Mouse (Mus musculus) limb, embryonic 13.5 days (tissue): ENCODE results near the gene Itpr1. TPM values are rescaled to one million over a fixed set of nuclear protein-coding genes. Genes with fewer than 3 reads are reported as not detected.

ENCODE experiments used
- ATAC-seq: fragments of 200-750 bp; cut with Nextera tagmentation; 2 replicates; pipeline ENCODE4 v1.8.0; 2017; ENCODE audit warnings: low read depth, moderate number of reproducible peaks, moderate TSS enrichment; ENCODE audit not compliant: low FRiP score
- H3K27ac ChIP-seq: fragments of 300-500 bp; sonication (generic); 2 replicates; pipeline ENCODE4 v1.5.1; 2015; ENCODE audit warnings: inconsistent platforms, mild to moderate bottlenecking, moderate library complexity
- H3K27me3 ChIP-seq: fragments of 300-500 bp; sonication (generic); 2 replicates; pipeline ENCODE4 v1.6.1; 2015; ENCODE audit warnings: mild to moderate bottlenecking, inconsistent platforms
- H3K36me3 ChIP-seq: fragments of 300-500 bp; sonication (generic); 2 replicates; pipeline ENCODE4 v1.6.1; 2015; ENCODE audit warnings: inconsistent platforms, mild to moderate bottlenecking, moderate library complexity
- H3K4me1 ChIP-seq: fragments of 300-500 bp; sonication (generic); 2 replicates; pipeline ENCODE4 v1.6.1; 2015; ENCODE audit warnings: inconsistent platforms
- H3K4me2 ChIP-seq: fragments of 300-500 bp; sonication (generic); replicated peaks from 2 replicates; pipeline ENCODE4 v1.6.1; 2015; ENCODE audit warnings: inconsistent platforms, mild to moderate bottlenecking, moderate library complexity
- H3K4me3 ChIP-seq: fragments of 300-500 bp; sonication (generic); 2 replicates; pipeline ENCODE4 v1.5.1; 2015; ENCODE audit warnings: moderate library complexity, mild to moderate bottlenecking, inconsistent platforms
- H3K9ac ChIP-seq: fragments of 300-500 bp; sonication (generic); 2 replicates; pipeline ENCODE4 v1.6.1; 2015; ENCODE audit warnings: mild to moderate bottlenecking, inconsistent platforms
- H3K9me3 ChIP-seq: fragments of 300-500 bp; sonication (generic); 2 replicates; pipeline ENCODE4 v1.6.1; 2016; ENCODE audit warnings: inconsistent platforms
- WGBS: fragments of 180-500 bp; shearing (Covaris S2); methylation state at CpG from one replicate; pipeline ENCODE4 v1.1.7; 2015; 5-methylcytosine and 5-hydroxymethylcytosine counted together
- polyA plus RNA-seq: library from polyadenylated mRNA; unstranded; fragments of >200 nt; fragmentation: Nextera tagmentation; extraction: Ambion mirVana; gene quantifications from 2 replicates; pipeline ENCODE4 v1.2.1, GENCODE M21; 2015

Gene Itpr1
- polyA plus RNA-seq, 1 experiment from 2014 or later, result 10.8 TPM

- Histone ChIP-seq H3K4me3 (no peak overlapping the region), H3K4me1 (no peaks in the 10 kb centered on the region), H3K4me2 (no peak overlapping the region), H3K27ac (no peak overlapping the region), H3K27me3 (no peaks in the 10 kb centered on the region), H3K36me3 (no peaks in the 10 kb centered on the region), H3K9me3 (no peaks in the 10 kb centered on the region), H3K9ac (no peak overlapping the region)
- 86% methylated on average over 1 of the region's 1 CpGs for WGBS
- ATAC-seq, result no peak
Observed at GRCm38 (mm10) chr6:108316951-108317350, 104.1 kb downstream of the Itpr1 start.

GRCm38 (mm10) chr6:108321653-108322052, 108.8 kb downstream of the Itpr1 start:
- ATAC-seq, result no peak
- H3K4me1 ChIP-seq, result 0 out of 2 replicates have a peak, but pooled peaks cover under 1% of the 10 kb centered on the region
- no peaks in the 10 kb centered on the region for H3K9me3 ChIP-seq
- 66% methylated on average over 2 of the region's 2 CpGs for WGBS
- H3K9ac ChIP-seq, result no peak overlapping the region
- H3K27me3 ChIP-seq, result no peaks in the 10 kb centered on the region
- H3K4me3 ChIP-seq, result no peak overlapping the region
- no peak overlapping the region for H3K27ac ChIP-seq
- H3K4me2 ChIP-seq, result no peak overlapping the region
- no peaks in the 10 kb centered on the region for H3K36me3 ChIP-seq

GRCm38 (mm10) chr6:108324464-108325025, 111.6 kb downstream of the Itpr1 start:
- Histone ChIP-seq H3K4me2 (no peak overlapping the region), H3K36me3 (no peaks in the 10 kb centered on the region), H3K27me3 (no peaks in the 10 kb centered on the region), H3K9me3 (no peaks in the 10 kb centered on the region), H3K4me3 (no peak overlapping the region), H3K4me1 (0 out of 2 replicates have a peak, but pooled peaks cover 4% of the 10 kb centered on the region), H3K27ac (no peak overlapping the region), H3K9ac (no peak overlapping the region)
- 88% methylated on average over 6 of the region's 6 CpGs for WGBS
- ATAC-seq, result no peak

- Histone ChIP-seq H3K4me2 (no peak overlapping the region), H3K4me3 (no peak overlapping the region), H3K4me1 (0 out of 2 replicates have a peak, but pooled peaks cover 4% of the 10 kb centered on the region), H3K9me3 (no peaks in the 10 kb centered on the region), H3K27ac (no peak overlapping the region), H3K27me3 (no peaks in the 10 kb centered on the region), H3K9ac (no peak overlapping the region), H3K36me3 (no peaks in the 10 kb centered on the region)
- no peak for ATAC-seq
- WGBS, result 95% methylated on average over 10 of the region's 10 CpGs
Observed at GRCm38 (mm10) chr6:108325400-108325799, 112.5 kb downstream of the Itpr1 start.

GRCm38 (mm10) chr6:108325948-108326411, 113.1 kb downstream of the Itpr1 start:
- WGBS, result 95% methylated on average over 12 of the region's 12 CpGs
- no peak for ATAC-seq
- H3K9me3 ChIP-seq, result no peaks in the 10 kb centered on the region

GRCm38 (mm10) chr6:108326751-108327161, 113.9 kb downstream of the Itpr1 start:
- no peak for ATAC-seq
- H3K4me1 ChIP-seq, result 0 out of 2 replicates have a peak, but pooled peaks cover 4% of the 10 kb centered on the region
- H3K9ac ChIP-seq, result no peak overlapping the region
- no peaks in the 10 kb centered on the region for H3K36me3 ChIP-seq
- H3K9me3 ChIP-seq, result no peaks in the 10 kb centered on the region
- no peaks in the 10 kb centered on the region for H3K27me3 ChIP-seq
- H3K4me3 ChIP-seq, result no peak overlapping the region
- no peak overlapping the region for H3K27ac ChIP-seq
- WGBS, result 76% methylated on average over 10 of the region's 10 CpGs
- H3K4me2 ChIP-seq, result no peak overlapping the region

More at GRCm38 (mm10) chr6:108325948-108326411, 113.1 kb downstream of the Itpr1 start:
- H3K4me2 ChIP-seq, result no peak overlapping the region
- no peak overlapping the region for H3K9ac ChIP-seq
- H3K27me3 ChIP-seq, result no peaks in the 10 kb centered on the region
- no peak overlapping the region for H3K4me3 ChIP-seq
- no peak overlapping the region for H3K27ac ChIP-seq
- H3K36me3 ChIP-seq, result no peaks in the 10 kb centered on the region
- 0 out of 2 replicates have a peak, but pooled peaks cover 4% of the 10 kb centered on the region for H3K4me1 ChIP-seq

- H3K4me3 ChIP-seq, result no peak overlapping the region
- WGBS, result 67% methylated on average over 6 of the region's 6 CpGs
Observed at GRCm38 (mm10) chr6:108327561-108327960, 114.7 kb downstream of the Itpr1 start.

GRCm38 (mm10) chr6:108328296-108328695, 115.4 kb downstream of the Itpr1 start:
- ATAC-seq, result no peak
- Histone ChIP-seq H3K4me2 (no peak overlapping the region), H3K4me3 (no peak overlapping the region), H3K4me1 (0 out of 2 replicates have a peak, but pooled peaks cover 4% of the 10 kb centered on the region), H3K9ac (no peak overlapping the region), H3K36me3 (no peaks in the 10 kb centered on the region), H3K27ac (no peak overlapping the region), H3K9me3 (no peaks in the 10 kb centered on the region), H3K27me3 (no peaks in the 10 kb centered on the region)
- WGBS, result 91% methylated on average over 7 of the region's 7 CpGs

More at GRCm38 (mm10) chr6:108327561-108327960, 114.7 kb downstream of the Itpr1 start:
- no peaks in the 10 kb centered on the region for H3K27me3 ChIP-seq
- H3K36me3 ChIP-seq, result no peaks in the 10 kb centered on the region
- no peak overlapping the region for H3K27ac ChIP-seq
- H3K9ac ChIP-seq, result no peak overlapping the region
- ATAC-seq, result no peak
- no peak overlapping the region for H3K4me2 ChIP-seq
- H3K4me1 ChIP-seq, result 0 out of 2 replicates have a peak, but pooled peaks cover 4% of the 10 kb centered on the region
- no peaks in the 10 kb centered on the region for H3K9me3 ChIP-seq

- Histone ChIP-seq H3K4me1 (0 out of 2 replicates have a peak, but pooled peaks cover 4% of the 10 kb centered on the region), H3K9me3 (no peaks in the 10 kb centered on the region), H3K4me3 (no peak overlapping the region), H3K27me3 (no peaks in the 10 kb centered on the region), H3K36me3 (no peaks in the 10 kb centered on the region), H3K9ac (no peak overlapping the region), H3K4me2 (no peak overlapping the region), H3K27ac (no peak overlapping the region)
- WGBS, result 73% methylated on average over 8 of the region's 8 CpGs
- no peak for ATAC-seq
Observed at GRCm38 (mm10) chr6:108330461-108330860, 117.6 kb downstream of the Itpr1 start.

GRCm38 (mm10) chr6:108331268-108331667, 118.4 kb downstream of the Itpr1 start:
- no peak overlapping the region for H3K4me2 ChIP-seq
- WGBS, result 79% methylated on average over 3 of the region's 3 CpGs
- ATAC-seq, result no peak
- H3K9ac ChIP-seq, result no peak overlapping the region
- H3K27me3 ChIP-seq, result no peaks in the 10 kb centered on the region
- H3K4me3 ChIP-seq, result no peak overlapping the region
- H3K9me3 ChIP-seq, result no peaks in the 10 kb centered on the region
- 0 out of 2 replicates have a peak, but pooled peaks cover 4% of the 10 kb centered on the region for H3K4me1 ChIP-seq
- no peak overlapping the region for H3K27ac ChIP-seq
- no peaks in the 10 kb centered on the region for H3K36me3 ChIP-seq

GRCm38 (mm10) chr6:108334059-108334458, 121.2 kb downstream of the Itpr1 start:
- 87% methylated on average over 3 of the region's 3 CpGs for WGBS
- Histone ChIP-seq H3K9me3 (no peaks in the 10 kb centered on the region), H3K27ac (no peak overlapping the region), H3K4me3 (no peak overlapping the region), H3K4me2 (no peak overlapping the region), H3K9ac (no peak overlapping the region), H3K27me3 (no peaks in the 10 kb centered on the region), H3K4me1 (no peaks in the 10 kb centered on the region), H3K36me3 (no peaks in the 10 kb centered on the region)
- ATAC-seq, result no peak

- no peaks in the 10 kb centered on the region for H3K4me1 ChIP-seq
- no peak overlapping the region for H3K4me2 ChIP-seq
- no peak overlapping the region for H3K4me3 ChIP-seq
- H3K27me3 ChIP-seq, result no peaks in the 10 kb centered on the region
- ATAC-seq, result no peak
- H3K9ac ChIP-seq, result no peak overlapping the region
- no peaks in the 10 kb centered on the region for H3K9me3 ChIP-seq
- H3K36me3 ChIP-seq, result peaks cover 4% of the 10 kb centered on the region; the same call in 1 of the 2 replicates
- H3K27ac ChIP-seq, result no peak overlapping the region
Observed at GRCm38 (mm10) chr6:108335202-108335823, 122.4 kb downstream of the Itpr1 start.
